Mouse (Mus musculus) telencephalon, adult 2 months (tissue): ENCODE measurements around the gene Chrne.
A peak's percentile ranks its signal among the peaks of the same experiment; 100 is the strongest.

Experiments
- DNase-seq: peaks from one replicate; pipeline ENCODE4 v3.0.0-alpha.2; 2011; ENCODE audit warnings: low read depth, low spot score

Gene Chrne

GRCm38 (mm10) chr11:70619101-70619500, at the start of gene Chrne:
Gene Chrne (minus strand): TSS chr11:70619216.
- DNase-seq = no peak

DNA sequence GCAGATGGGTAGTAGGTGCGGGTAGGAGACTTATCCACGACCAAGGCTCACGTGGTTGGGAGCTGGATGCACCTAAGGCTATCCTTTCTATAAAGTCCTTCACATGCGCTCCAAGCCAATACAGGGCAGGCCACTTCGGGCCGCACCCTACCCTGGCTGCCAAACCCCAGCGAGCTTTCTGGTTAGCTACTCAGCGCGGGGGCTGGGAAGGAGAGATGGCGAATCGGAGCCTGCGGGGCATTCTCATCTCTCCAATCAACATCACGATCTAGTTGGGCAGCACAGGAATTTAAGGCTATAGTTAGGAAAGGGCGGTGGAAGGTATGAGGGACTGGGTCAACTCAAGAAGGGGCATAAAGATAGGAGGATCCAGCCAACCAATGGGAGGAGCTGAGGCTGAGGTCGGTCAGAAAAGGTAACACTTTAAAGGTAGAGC, 49.3 kb upstream of the Chrne start:
- DNase-seq = no peak

DNA sequence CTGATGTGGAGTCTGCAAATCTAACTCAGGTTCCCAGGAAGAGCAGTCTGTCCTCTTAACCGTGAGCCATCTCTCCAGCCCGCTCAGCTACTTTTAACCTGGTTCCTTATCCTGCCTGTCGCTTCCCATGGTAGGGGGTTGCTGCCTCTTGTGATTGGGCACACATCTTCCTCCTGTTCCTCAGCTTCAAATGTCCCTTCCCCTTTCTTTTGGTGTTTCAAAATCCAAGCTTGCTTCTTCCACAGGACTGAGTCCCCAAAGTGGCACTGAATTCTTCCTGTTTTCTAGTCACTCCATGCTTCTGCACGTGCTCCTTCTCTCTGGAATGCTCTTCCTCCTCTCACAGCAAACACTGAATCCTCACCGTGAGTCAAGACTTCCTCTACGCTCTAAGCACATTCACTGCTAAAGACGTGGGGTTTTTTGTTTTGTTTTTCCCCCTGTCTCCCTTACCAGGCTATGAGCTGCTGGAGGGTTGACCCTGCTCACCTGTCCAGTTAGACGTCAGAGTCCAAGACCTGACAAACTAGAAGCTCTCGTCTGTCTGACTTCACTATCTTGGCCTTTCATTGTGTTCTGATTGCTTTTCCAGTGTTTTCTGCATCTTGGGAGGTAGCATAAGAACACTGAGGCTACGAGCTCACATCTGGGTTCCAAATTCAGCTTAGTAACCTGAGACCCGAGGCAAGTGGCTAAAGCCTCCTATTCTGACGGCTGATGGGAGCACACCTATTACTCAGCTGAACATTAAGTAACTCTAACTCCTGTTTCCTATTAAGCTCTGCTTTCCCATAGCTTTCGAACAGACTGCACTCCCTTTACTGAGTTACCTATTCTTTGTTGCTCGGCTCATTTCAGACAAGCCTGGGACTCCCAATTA, 48.5 kb upstream of the Chrne start:
- no peak for DNase-seq

- DNase-seq = no peak
Observed at GRCm38 (mm10) chr11:70666687-70667086, 47.7 kb upstream of the Chrne start.

GRCm38 (mm10) chr11:70664741-70665140, 45.7 kb upstream of the Chrne start:
- DNase-seq = no peak

DNA sequence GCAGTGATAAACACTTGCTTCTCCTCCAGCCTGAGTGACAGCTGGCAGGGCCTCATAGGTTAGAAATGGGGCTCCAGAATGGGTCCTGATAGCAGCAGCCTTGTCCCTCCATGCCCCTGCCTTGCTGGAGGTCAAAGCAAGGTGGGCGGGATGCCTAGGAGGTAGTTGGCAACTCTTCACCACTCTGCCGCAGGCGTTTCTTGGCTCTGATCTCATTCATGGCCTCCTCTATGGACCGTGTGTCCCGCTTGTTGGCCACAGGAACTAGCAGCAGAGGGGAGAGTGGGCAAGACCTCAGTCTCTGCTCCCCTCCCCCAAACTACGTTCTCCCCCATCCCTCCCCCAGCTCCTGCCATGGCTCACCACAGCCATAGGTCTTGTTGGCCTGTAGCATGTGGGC, 44.9 kb upstream of the Chrne start:
- no peak for DNase-seq

- no peak for DNase-seq
Observed at GRCm38 (mm10) chr11:70663101-70663500, 44.1 kb upstream of the Chrne start.

GRCm38 (mm10) chr11:70660571-70660970, 41.6 kb upstream of the Chrne start:
- DNase-seq = no peak

GRCm38 (mm10) chr11:70658942-70659341, 39.9 kb upstream of the Chrne start:
- DNase-seq = no peak

DNA sequence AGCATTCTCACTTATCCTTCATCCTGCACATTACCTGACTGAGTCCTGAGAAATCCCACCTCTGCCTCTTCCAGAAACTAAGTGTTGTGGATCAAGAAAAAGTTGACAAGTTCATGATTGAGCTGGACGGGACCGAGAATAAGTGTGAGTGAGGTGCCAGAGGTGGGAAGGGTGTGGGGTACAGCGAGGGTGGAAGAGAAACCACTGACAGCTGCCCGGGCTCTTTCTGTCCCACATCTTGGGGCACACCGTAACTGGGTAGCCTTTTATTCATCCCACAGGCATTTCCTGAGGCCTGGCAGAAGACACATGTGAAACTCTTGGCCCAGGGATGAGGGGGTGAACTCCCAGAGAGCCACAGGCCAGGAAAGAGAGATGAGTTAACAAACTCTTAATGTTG, 39.5 kb upstream of the Chrne start:
- no peak for DNase-seq

DNA sequence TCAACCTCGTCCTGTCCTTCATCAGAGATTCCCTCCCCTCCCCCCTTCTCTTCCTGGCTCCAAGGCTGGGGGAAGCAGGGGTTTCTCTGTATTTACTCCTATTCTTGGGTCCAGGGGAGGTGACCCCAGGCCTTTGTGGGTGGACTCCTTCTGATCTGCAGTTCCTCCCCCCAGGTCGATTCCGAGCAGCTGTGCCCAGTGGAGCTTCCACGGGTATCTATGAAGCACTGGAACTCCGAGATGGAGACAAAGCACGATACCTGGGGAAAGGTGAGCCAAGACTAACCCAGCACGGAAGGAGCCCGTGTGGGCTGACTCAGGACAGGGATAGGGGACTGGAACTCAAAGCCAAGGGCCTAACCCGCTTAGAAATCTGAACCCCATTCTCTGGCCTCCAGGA, 39.0 kb upstream of the Chrne start:
- no peak for DNase-seq

GRCm38 (mm10) chr11:70657573-70657972, 38.6 kb upstream of the Chrne start:
- DNase-seq = no peak

DNA sequence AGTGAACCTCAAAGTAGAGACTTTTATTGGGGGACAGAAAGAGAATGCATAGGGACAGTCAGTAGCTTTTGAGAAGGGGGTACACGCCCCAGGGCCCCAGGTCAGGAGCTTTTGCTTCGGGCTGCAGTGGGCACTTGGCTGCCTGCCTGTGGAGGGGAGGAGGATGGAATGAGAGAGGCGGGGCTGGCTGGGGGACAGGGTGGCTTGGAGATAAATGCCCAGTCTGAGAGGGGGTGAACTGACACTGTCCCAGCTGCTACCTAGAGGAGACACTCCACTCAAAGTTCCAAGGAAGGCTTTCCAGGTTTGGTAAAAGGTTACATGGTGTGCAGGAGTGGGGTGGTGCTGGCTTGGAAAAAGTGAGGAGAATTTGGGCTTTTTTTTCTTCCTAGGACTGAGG, 37.9 kb upstream of the Chrne start, which contains the start of gene Eno3:
Gene Eno3, plus strand, starts transcription at position 239 of the 400 bp plus-strand sequence.
- DNase-seq = no peak

DNA sequence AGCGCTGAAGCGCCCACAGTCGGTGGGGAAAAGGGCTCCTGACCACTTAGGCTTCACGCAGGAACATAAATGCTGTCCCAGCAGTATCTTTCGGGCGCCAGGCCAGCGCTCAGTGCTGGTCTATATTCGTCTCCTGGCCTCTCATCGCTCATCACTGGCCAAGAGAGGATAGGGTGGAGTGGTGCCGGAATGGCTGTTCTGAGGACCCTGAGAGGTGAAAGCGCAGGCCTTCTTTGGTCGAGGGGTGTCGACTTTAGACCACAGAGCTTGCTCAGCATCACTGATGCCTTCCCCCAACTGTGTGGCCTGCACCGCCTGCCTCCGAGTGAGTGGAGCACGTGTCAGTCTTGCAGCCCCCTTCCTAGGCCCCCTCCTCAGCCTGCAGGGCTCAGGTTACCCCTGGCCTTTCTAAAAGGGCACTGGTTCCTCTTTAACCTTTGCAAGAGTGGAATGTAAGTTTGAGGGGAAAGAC, 37.5 kb upstream of the Chrne start:
- DNase-seq = no peak

GRCm38 (mm10) chr11:70655571-70656455, 36.8 kb upstream of the Chrne start:
- DNase-seq = no peak

GRCm38 (mm10) chr11:70654923-70655570, 36.0 kb upstream of the Chrne start:
- peak; percentile 55 for DNase-seq

- DNase-seq = peak; percentile 62
Observed at GRCm38 (mm10) chr11:70654198-70654922, 35.3 kb upstream of the Chrne start, which contains the start of gene Pfn1. Gene Pfn1 (minus strand): TSS chr11:70654644.

DNA sequence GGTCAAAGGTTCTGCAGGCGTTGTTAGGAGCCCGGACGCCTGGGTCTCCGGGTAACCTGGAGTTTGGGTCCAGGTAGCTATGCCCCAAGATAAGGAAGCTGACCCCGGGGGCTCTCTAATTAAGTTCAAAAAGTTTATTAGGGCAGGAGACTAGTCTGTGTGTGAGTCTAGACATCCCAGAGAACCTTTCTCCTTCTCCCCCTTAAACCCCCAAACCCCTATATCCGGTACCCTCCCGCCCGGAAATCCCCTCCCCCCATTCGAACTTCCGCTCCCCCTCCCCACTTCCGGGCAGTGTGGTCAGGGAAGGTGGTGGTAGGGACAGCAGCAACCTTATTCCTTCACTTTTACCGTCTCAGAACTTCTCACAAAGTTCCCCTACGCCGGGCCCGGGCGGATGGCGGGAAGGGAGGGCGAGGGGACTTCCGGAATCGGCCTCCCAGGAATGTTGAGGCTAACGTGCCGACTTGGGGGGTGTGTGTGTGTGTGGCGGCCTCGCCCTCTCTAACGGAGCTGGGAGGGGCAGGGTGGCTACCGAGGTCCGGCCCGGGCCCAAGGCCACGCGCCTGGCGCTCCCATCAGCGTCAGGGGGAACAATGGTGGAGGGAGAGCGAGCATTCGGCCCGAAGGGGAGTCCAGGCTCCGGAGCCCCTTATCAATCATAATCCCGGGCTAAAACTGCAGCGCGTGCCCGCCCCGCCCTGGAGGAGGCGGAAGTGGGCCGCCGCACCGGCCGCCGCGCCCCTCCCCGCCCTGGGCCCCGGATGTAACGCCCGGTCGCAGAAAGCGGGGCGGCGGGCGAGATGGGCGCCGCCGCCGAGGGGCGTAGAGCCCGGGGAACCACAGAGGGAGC, 34.6 kb upstream of the Chrne start:
- DNase-seq = no peak

DNA sequence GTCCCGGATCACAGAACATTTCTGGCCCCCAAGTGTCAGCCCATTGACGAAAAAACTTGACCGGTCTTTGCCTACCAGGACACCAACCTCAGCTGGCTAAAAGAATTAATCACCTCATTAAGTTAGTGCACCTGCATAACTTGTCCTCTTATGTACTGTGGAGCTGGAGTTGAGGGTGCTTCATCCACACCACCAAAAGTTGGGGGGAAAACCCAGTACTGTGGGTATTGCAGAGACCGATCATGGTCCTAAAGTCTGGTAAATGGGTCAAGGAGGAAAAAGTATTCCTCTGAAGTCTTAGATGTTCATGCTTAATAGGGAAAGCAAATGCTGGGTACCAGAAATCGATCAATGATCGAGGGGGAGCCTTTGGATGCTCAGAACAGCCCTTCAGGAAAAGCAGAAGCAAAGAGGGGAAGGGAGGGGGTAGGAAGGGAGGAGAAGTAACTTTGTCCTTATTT, 33.9 kb upstream of the Chrne start:
- no peak for DNase-seq
